Mouse (Mus musculus): Measurements from ENCODE around the gene Pla2g1b. TPM values are rescaled to one million over a fixed set of nuclear protein-coding genes. Genes with fewer than 3 reads are reported as not detected.
A peak's percentile ranks its signal among the peaks of the same experiment; 100 is the strongest.

The Pla2g1b gene
- polyA plus RNA-seq, 1 experiment from 2014 or later = not detected

- no peaks in the 10 kb centered on the region for H3K27me3 ChIP-seq (ENCODE audit: insufficient read depth, low read length)
- H3K27ac ChIP-seq (ENCODE audit: low read depth) = no peak overlapping the region
- no peak overlapping the region for H3K4me2 ChIP-seq (ENCODE audit: low read depth, low read length)
- peaks cover 6% of the 10 kb centered on the region; the same call in 1 of the 2 replicates for H3K36me3 ChIP-seq (replicated peaks; ENCODE audit: insufficient read depth, low read length)
- H3K9me3 ChIP-seq (ENCODE audit: low read length) = no peaks in the 10 kb centered on the region
- TF ChIP-seq CTCF (IDR thresholded peaks at IDR 0.05; ENCODE audit: low read depth) = no peak
- no peak for TF ChIP-seq EP300 (IDR thresholded peaks at IDR 0.05; ENCODE audit: low read depth)
- WGBS (ENCODE audit: insufficient replicate concordance) = 62% methylated on average over 7 of the region's 7 CpGs
- H3K9ac ChIP-seq (replicated peaks) = no peak overlapping the region
- H3K4me3 ChIP-seq (ENCODE audit: low read depth, low read length) = no peak overlapping the region
- ATAC-seq = no peak
- H3K4me1 ChIP-seq (ENCODE audit: insufficient read depth) = peaks cover 54% of the 10 kb centered on the region
- no peak for DNase-seq
Measured at GRCm38 (mm10) chr5:115512375-115512774, 46.3 kb downstream of the Pla2g1b start.

- ATAC-seq = no peak
- peaks cover 6% of the 10 kb centered on the region; the same call in 1 of the 2 replicates for H3K36me3 ChIP-seq (replicated peaks; ENCODE audit: insufficient read depth, low read length)
- no peaks in the 10 kb centered on the region for H3K27me3 ChIP-seq (ENCODE audit: insufficient read depth, low read length)
- H3K4me2 ChIP-seq (ENCODE audit: low read depth, low read length) = no peak overlapping the region; the same call in 1 of the 2 replicates
- TF ChIP-seq CTCF (IDR thresholded peaks at IDR 0.05; ENCODE audit: low read depth) = no peak
- no peak for TF ChIP-seq EP300 (IDR thresholded peaks at IDR 0.05; ENCODE audit: low read depth)
- no peak overlapping the region for H3K4me3 ChIP-seq (ENCODE audit: low read depth, low read length)
- H3K9ac ChIP-seq (replicated peaks) = no peak overlapping the region
- H3K9me3 ChIP-seq (ENCODE audit: low read length) = no peaks in the 10 kb centered on the region
- 78% methylated on average over 14 of the region's 14 CpGs for WGBS (ENCODE audit: insufficient replicate concordance)
- H3K27ac ChIP-seq (ENCODE audit: low read depth) = peak overlapping the region; percentile 95
- H3K4me1 ChIP-seq (ENCODE audit: insufficient read depth) = peaks cover 49% of the 10 kb centered on the region
- DNase-seq = no peak
Measured at GRCm38 (mm10) chr5:115513246-115513645, 47.2 kb downstream of the Pla2g1b start.

- Histone ChIP-seq H3K9me3 (ENCODE audit: low read length) (no peaks in the 10 kb centered on the region), H3K27ac (ENCODE audit: low read depth) (peak overlapping the region; percentile 95), H3K36me3 (replicated peaks; ENCODE audit: insufficient read depth, low read length) (peaks cover 9% of the 10 kb centered on the region; the same call in 1 of the 2 replicates), H3K9ac (replicated peaks) (no peak overlapping the region), H3K4me2 (ENCODE audit: low read depth, low read length) (peak overlapping the region; percentile 63; the same call in 1 of the 2 replicates), H3K4me3 (ENCODE audit: low read depth, low read length) (no peak overlapping the region), H3K4me1 (ENCODE audit: insufficient read depth) (peaks cover 47% of the 10 kb centered on the region), H3K27me3 (ENCODE audit: insufficient read depth, low read length) (no peaks in the 10 kb centered on the region)
- ATAC-seq (no peak), DNase-seq (no peak)
- no peak for TF ChIP-seq EP300 (IDR thresholded peaks at IDR 0.05; ENCODE audit: low read depth)
- TF ChIP-seq CTCF (IDR thresholded peaks at IDR 0.05; ENCODE audit: low read depth) = no peak
- WGBS (ENCODE audit: insufficient replicate concordance) = 83% methylated on average over 16 of the region's 16 CpGs
Measured at GRCm38 (mm10) chr5:115513721-115514120, 47.7 kb downstream of the Pla2g1b start.

GRCm38 (mm10) chr5:115514346-115514745 is 48.3 kb downstream of the Pla2g1b start:
- peak overlapping the region; percentile 63 for H3K4me2 ChIP-seq (ENCODE audit: low read depth, low read length)
- peaks cover 48% of the 10 kb centered on the region for H3K4me1 ChIP-seq (ENCODE audit: insufficient read depth)
- H3K27ac ChIP-seq (ENCODE audit: low read depth) = peak overlapping the region; percentile 95
- TF ChIP-seq CTCF (IDR thresholded peaks at IDR 0.05; ENCODE audit: low read depth) = no peak
- no peak for TF ChIP-seq EP300 (IDR thresholded peaks at IDR 0.05; ENCODE audit: low read depth)
- DNase-seq (peak; percentile 38), ATAC-seq (peak; percentile 72)
- no peak overlapping the region for H3K4me3 ChIP-seq (ENCODE audit: low read depth, low read length)
- peaks cover 9% of the 10 kb centered on the region; the same call in 1 of the 2 replicates for H3K36me3 ChIP-seq (replicated peaks; ENCODE audit: insufficient read depth, low read length)
- peak overlapping the region; percentile 62; the same call in 1 of the 2 replicates for H3K9ac ChIP-seq (replicated peaks)
- no peaks in the 10 kb centered on the region for H3K9me3 ChIP-seq (ENCODE audit: low read length)
- no peaks in the 10 kb centered on the region for H3K27me3 ChIP-seq (ENCODE audit: insufficient read depth, low read length)
- 53% methylated on average over 6 of the region's 6 CpGs for WGBS (ENCODE audit: insufficient replicate concordance)

- Histone ChIP-seq H3K4me2 (ENCODE audit: low read depth, low read length) (peak overlapping the region; percentile 63), H3K27ac (ENCODE audit: low read depth) (peak overlapping the region; percentile 95), H3K4me1 (ENCODE audit: insufficient read depth) (peaks cover 45% of the 10 kb centered on the region), H3K27me3 (ENCODE audit: insufficient read depth, low read length) (no peaks in the 10 kb centered on the region), H3K4me3 (ENCODE audit: low read depth, low read length) (no peak overlapping the region), H3K36me3 (replicated peaks; ENCODE audit: insufficient read depth, low read length) (peaks cover 9% of the 10 kb centered on the region; the same call in 1 of the 2 replicates), H3K9me3 (ENCODE audit: low read length) (no peaks in the 10 kb centered on the region), H3K9ac (replicated peaks) (peak overlapping the region; percentile 62)
- ATAC-seq (peak; percentile 24), DNase-seq (peak; percentile 31)
- TF ChIP-seq EP300 (IDR thresholded peaks at IDR 0.05; ENCODE audit: low read depth) (no peak), CTCF (IDR thresholded peaks at IDR 0.05; ENCODE audit: low read depth) (no peak)
- WGBS (ENCODE audit: insufficient replicate concordance) = 42% methylated on average over 20 of the region's 20 CpGs
Measured at GRCm38 (mm10) chr5:115514896-115515587, 49.0 kb downstream of the Pla2g1b start.

GRCm38 (mm10) chr5:115516081-115516907 is 50.2 kb downstream of the Pla2g1b start:
- peak; percentile 36 for ATAC-seq
- Histone ChIP-seq H3K36me3 (replicated peaks; ENCODE audit: insufficient read depth, low read length) (peaks cover 9% of the 10 kb centered on the region; the same call in 1 of the 2 replicates), H3K4me1 (ENCODE audit: insufficient read depth) (peaks cover 51% of the 10 kb centered on the region), H3K27me3 (ENCODE audit: insufficient read depth, low read length) (no peaks in the 10 kb centered on the region), H3K4me3 (ENCODE audit: low read depth, low read length) (peak overlapping the region; percentile 34), H3K27ac (ENCODE audit: low read depth) (peak overlapping the region; percentile 95), H3K9ac (replicated peaks) (peak overlapping the region; percentile 44), H3K9me3 (ENCODE audit: low read length) (no peaks in the 10 kb centered on the region), H3K4me2 (ENCODE audit: low read depth, low read length) (peak overlapping the region; percentile 63)
- DNase-seq = peak; percentile 62
- WGBS (ENCODE audit: insufficient replicate concordance) = 23% methylated on average over 32 of the region's 32 CpGs
- TF ChIP-seq EP300 (IDR thresholded peaks at IDR 0.05; ENCODE audit: low read depth) = no peak
- TF ChIP-seq CTCF (IDR thresholded peaks at IDR 0.05; ENCODE audit: low read depth) = no peak

Data from liver, postnatal 0 days (tissue).